In the genomic region with DNA sequence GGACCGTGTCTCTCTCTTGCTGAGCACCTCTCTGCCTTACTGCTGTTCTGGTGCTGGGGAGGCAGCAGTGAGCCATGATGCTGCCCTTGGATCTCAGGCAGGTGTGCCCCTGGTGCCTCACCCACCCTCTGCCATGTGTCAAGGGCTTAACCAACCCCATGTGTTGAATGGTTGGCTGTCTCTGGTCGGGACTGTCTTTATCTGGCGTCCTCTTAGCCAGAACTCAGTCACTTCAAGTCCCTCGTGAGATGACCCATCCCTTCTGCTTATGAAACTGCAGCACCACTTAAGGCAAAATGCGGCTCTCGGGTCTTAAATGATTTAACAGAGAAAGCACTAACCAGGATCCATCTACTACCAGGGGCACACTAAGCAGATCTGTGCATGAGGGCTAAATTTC, we compare ENCODE assay signal across 17 mouse cellular contexts.
DNase-seq lines count a peak whose midpoint lies in the region; ATAC-seq lines count a peak whose summit lies in the region.
"Had no signal": no experiment of that assay in that cellular context is flagged by ENCODE, and none has a peak within 500 bp of the region (broad histone marks: within the 10 kb centered on the region; RNA-seq: fewer than 3 reads in every experiment).

No protein-coding gene starts in this region.

- no peaks in the 10 kb centered on the region for H3K9me3 ChIP-seq in hindbrain, embryonic 12.5 days (replicated peaks)
- no peaks in the 10 kb centered on the region for H3K9me3 ChIP-seq in midbrain, embryonic 12.5 days
- no peaks in the 10 kb centered on the region for H3K9me3 ChIP-seq in stomach, embryonic 15.5 days
- H3K9me3 ChIP-seq: limb, embryonic 13.5 days; liver, embryonic 15.5 days had no signal

- ATAC-seq in hindbrain, embryonic 12.5 days (ENCODE audit: low FRiP score): no peak
- no peak for ATAC-seq in midbrain, embryonic 12.5 days (ENCODE audit: low FRiP score, low read depth)
- 0 out of 2 replicates have a peak, but pooled peaks have one; percentile 5 for ATAC-seq in stomach, embryonic 15.5 days (ENCODE audit: insufficient read depth, low FRiP score, low read depth)

- DNase-seq in retina, postnatal 1 day: peak; percentile 46
- DNase-seq in retina, embryonic 14.5 days (ENCODE audit: low spot score): no peak
- no peak for DNase-seq in adrenal gland, adult 8-10 months
- no peak for DNase-seq in heart, postnatal 25 days (ENCODE audit: low spot score)
- DNase-seq: cerebellum, adult 9-11 months; heart, adult 2 months; lung, postnatal 10 days; right cerebral cortex, postnatal 25 days; thymus, postnatal 25 days had no signal

- H3K4me3 ChIP-seq in hindbrain, embryonic 12.5 days: no peak overlapping the region
- H3K4me3 ChIP-seq in midbrain, embryonic 12.5 days: no peak overlapping the region
- H3K4me3 ChIP-seq in stomach, embryonic 15.5 days (replicated peaks): no peak overlapping the region
- H3K4me3 ChIP-seq: heart, adult 2 months; left cerebral cortex, adult 2 months; limb, embryonic 13.5 days; liver, embryonic 15.5 days; myocyte had no signal

- WGBS in hindbrain, embryonic 12.5 days: 64% methylated on average over 6 of the region's 6 CpGs
- 52% methylated on average over 6 of the region's 6 CpGs for WGBS in midbrain, embryonic 12.5 days
- WGBS in stomach, embryonic 15.5 days: 51% methylated on average over 6 of the region's 6 CpGs

- no peaks in the 10 kb centered on the region for H3K36me3 ChIP-seq in hindbrain, embryonic 12.5 days
- no peaks in the 10 kb centered on the region for H3K36me3 ChIP-seq in midbrain, embryonic 12.5 days
- H3K36me3 ChIP-seq in stomach, embryonic 15.5 days: no peaks in the 10 kb centered on the region
- H3K36me3 ChIP-seq: limb, embryonic 13.5 days; liver, embryonic 15.5 days had no signal

- peak overlapping the region; percentile 74 for H3K27ac ChIP-seq in hindbrain, embryonic 12.5 days
- peak overlapping the region; percentile 81 for H3K27ac ChIP-seq in midbrain, embryonic 12.5 days (replicated peaks)
- no peak overlapping the region for H3K27ac ChIP-seq in stomach, embryonic 15.5 days
- H3K27ac ChIP-seq: heart, adult 2 months; kidney, postnatal 0 days; left cerebral cortex, adult 2 months; limb, embryonic 13.5 days; liver, embryonic 15.5 days had no signal

- no peaks in the 10 kb centered on the region for H3K27me3 ChIP-seq in hindbrain, embryonic 12.5 days
- peaks cover 10% of the 10 kb centered on the region for H3K27me3 ChIP-seq in midbrain, embryonic 12.5 days
- no peaks in the 10 kb centered on the region for H3K27me3 ChIP-seq in stomach, embryonic 15.5 days (replicated peaks)
- H3K27me3 ChIP-seq: liver, embryonic 15.5 days had no signal

- peaks cover 70% of the 10 kb centered on the region for H3K4me1 ChIP-seq in hindbrain, embryonic 12.5 days
- H3K4me1 ChIP-seq in midbrain, embryonic 12.5 days: peaks cover 65% of the 10 kb centered on the region
- peaks cover 32% of the 10 kb centered on the region for H3K4me1 ChIP-seq in stomach, embryonic 15.5 days

- H3K4me2 ChIP-seq in hindbrain, embryonic 12.5 days (replicated peaks): no peak overlapping the region
- no peak overlapping the region for H3K4me2 ChIP-seq in midbrain, embryonic 12.5 days (replicated peaks)
- H3K4me2 ChIP-seq in stomach, embryonic 15.5 days: no peak overlapping the region
- H3K4me2 ChIP-seq: limb, embryonic 13.5 days; liver, embryonic 15.5 days had no signal

- H3K9ac ChIP-seq in hindbrain, embryonic 12.5 days: no peak overlapping the region
- no peak overlapping the region for H3K9ac ChIP-seq in midbrain, embryonic 12.5 days (replicated peaks)
- H3K9ac ChIP-seq in stomach, embryonic 15.5 days: no peak overlapping the region
- H3K9ac ChIP-seq: limb, embryonic 13.5 days; liver, embryonic 15.5 days had no signal

- intact Hi-C loops in heart, postnatal 25 days (cut with DNase I): no loop called here
